Mouse (Mus musculus): ENCODE results near the gene Sorbs1.

Sorbs1 gene

DNA sequence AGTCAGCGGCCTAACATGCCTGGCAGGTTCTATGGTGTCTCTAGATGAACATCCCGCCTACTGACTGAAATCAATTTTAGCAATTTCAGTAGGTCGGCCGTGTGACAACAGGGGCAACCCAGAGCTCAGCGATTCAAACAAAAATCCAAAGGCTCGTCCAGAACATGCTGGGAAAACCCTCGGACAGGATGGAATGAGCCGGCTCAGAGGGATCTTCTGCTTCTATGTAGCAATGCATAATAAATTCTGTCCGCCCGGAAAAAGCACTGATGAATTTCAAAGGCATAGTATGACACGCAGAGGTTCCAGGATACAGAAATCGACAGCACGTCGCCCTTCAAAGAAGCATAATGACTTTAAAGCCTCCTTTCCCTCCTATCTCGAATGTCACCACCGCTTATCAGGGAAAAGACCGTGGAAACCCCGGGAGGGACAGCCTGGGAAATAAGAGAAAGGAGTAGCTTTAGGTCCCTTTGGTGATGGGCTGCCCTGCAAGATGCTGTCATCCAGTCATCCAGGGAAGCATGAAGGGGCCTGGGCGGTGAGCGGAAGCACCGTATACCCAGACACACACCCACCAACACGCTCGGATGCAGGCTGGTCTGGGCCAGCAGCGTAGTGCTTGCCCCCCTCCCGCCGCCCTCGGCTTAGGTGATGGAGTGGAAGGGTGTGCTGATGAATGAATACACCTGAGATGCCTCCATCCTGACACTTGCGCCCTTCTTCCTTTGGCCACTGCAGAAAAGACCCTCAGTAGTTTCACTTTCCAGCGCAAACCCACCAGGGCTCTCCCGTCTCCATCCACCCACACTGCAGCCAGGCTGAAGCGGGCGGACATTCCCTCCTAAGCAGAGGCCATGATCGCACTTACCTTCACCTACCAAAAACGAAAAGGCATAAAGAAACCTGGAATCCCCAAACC is 818 bp downstream of the Sorbs1 start:
- DNase-seq: no peak

- DNase-seq: no peak
Observed at GRCm38 (mm10) chr19:40511679-40512309, 1.8 kb downstream of the Sorbs1 start.

DNA sequence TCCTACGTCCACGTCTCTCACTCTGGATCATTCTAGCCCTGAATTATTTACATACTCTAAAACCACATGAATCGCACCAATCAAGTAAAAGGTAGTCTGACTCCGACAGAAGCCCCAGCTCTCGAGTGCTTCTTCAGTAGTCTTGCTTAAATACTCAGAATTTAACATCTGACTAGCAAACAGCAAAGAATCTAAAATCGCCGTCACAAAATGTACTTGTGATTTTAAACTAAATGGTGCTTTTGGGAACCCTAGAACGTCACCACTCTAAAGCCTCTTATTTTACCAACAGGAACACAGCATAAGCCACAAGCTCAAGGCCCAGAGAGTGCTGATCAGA is 2.5 kb downstream of the Sorbs1 start:
- DNase-seq: no peak

DNA sequence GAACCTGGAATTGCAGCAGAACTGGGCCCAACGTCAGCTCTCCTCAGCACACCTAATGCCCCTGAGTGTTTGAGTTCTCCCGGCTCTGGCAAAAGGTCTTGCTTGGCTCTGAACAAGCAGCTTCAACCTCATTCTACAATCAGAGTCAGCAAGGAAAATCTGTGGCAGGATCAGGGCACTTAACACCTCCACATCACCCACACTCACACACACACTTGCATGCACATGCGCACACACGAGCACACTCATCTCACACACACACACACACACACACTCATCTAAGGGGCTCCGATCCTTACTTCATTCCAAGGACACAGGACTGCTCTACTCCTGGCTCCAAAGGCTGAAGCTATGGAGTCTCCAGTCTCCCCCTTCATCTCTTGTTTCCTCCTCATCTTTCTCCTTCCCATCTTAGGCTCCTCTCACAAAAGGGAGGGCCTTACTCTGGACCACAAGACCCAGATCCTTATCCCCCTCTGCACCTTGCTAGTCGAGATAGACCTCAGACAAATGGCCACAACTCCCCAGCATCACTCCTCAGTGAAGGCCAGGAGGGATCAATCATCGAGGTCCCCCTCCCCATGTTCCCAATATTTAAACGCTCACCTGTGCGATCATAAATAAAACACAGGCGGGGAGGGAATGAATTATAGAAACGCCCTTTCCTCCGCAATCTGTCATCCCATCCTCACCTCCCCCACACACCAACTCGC is 3.0 kb downstream of the Sorbs1 start:
- DNase-seq: no peak

DNA sequence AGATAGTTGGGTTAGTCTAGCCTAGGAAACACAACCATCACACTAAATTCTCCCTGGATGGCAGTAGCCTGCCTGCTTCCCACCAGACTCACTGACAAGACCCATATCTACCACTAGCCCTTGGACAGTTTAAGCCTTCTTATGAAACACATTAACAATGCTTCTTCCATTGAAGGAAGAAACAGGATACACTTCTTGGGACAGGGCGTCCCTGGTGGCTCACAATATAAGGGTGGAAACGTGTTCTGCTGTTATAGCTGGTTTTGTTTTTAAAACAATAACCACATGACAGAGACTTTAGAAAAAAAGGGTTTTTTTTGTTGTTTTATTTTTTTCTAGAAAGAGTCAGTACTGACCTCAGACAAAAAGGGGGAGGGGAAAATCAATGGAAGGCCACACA is 4.3 kb downstream of the Sorbs1 start:
- no peak for DNase-seq

DNA sequence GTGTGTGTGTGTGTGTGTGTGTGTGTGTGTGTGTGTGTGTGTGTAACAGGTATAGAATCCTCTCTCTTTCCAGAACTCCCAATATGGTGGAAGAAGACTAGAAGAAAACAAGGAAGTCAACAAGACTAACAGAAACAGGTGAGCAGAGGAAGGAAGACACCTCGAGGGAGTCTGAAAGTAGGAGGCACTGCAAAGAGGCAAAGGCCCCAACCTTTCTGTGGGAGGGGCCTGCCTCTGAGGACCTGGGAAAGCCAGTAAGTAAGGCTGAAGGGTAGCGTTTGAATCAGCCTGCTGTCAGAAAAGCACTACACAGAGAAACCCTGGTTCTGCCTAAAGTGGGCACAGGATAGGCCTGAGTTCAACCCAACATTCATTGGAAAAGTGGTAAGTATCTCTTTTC is 4.7 kb downstream of the Sorbs1 start:
- no peak for DNase-seq

GRCm38 (mm10) chr19:40506965-40507364 is 6.6 kb downstream of the Sorbs1 start:
- DNase-seq: no peak

- DNase-seq: no peak
Observed at GRCm38 (mm10) chr19:40504336-40504735, 9.2 kb downstream of the Sorbs1 start.

- no peak for DNase-seq
Observed at GRCm38 (mm10) chr19:40499940-40500737, 13.4 kb downstream of the Sorbs1 start.

DNA sequence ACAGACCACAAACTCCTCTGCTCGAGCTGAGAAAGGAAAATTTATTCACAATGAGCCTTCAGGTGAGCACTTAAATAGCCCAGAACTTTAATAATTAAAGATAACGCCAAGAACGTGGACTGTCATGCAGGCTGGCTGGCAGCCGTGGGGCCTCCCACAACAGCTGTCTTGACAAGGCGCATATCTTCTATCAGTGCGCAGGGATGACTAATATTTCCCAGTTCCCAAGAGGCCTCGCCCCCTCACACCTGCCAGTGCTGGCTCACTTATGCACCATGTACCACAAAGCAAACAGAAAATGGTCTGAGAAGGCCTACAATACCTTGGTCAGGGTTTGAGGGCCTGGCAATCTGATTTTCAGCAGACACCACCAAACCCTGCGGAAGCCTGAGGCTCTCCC is 14.4 kb downstream of the Sorbs1 start:
- no peak for DNase-seq

- no peak for DNase-seq
Observed at GRCm38 (mm10) chr19:40498162-40498725, 15.3 kb downstream of the Sorbs1 start.

GRCm38 (mm10) chr19:40496509-40497267 is 16.9 kb downstream of the Sorbs1 start:
- no peak for DNase-seq

GRCm38 (mm10) chr19:40496071-40496470 is 17.5 kb downstream of the Sorbs1 start:
- DNase-seq: no peak

GRCm38 (mm10) chr19:40492902-40493301 is 20.7 kb downstream of the Sorbs1 start:
- DNase-seq: no peak

GRCm38 (mm10) chr19:40491442-40491841 is 22.1 kb downstream of the Sorbs1 start:
- DNase-seq: no peak

- DNase-seq: peak; percentile 37
Observed at GRCm38 (mm10) chr19:40490765-40491164, 22.8 kb downstream of the Sorbs1 start.

DNA sequence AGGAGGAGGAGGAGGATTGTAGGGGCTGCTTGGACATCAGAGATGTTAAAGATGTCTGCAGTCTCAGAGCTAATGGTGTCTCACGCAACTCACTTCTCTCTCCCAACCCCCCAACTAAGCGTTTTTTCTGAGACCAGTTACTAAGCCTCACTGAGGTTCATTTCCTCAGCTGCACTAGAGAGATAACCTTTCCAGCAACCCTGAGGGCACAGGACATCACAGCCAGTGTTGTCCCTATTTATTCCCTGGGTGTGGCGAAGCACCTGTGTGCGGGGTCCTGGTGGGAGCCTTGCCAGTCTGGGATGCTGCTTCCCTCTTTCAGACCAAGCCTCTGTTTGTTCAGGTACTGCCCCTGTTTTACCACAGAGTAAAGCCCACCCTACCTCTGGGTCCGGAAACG is 23.9 kb downstream of the Sorbs1 start:
- DNase-seq: no peak

GRCm38 (mm10) chr19:40488853-40489454 is 24.6 kb downstream of the Sorbs1 start:
- DNase-seq: no peak

GRCm38 (mm10) chr19:40487561-40487960 is 26.0 kb downstream of the Sorbs1 start:
- peak; percentile 92 for DNase-seq

DNA sequence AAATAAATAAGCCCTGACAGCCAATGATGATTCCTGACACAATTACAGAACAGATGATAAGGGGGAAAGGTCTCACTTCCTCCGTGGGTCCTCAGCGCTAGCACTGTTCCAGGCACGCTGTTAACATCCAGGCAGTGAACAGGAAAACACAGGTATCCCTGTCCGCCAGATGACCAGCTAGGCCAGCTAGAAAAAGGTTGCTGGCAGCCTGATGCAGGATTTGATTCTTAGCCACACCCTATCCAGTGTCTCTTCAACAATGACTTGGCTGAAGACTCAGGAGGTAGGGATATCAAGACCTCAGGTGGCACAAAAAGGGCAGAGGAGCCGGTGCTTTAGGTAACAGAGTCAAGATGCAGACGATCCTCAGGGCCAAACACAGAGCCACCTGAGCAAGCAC is 32.5 kb downstream of the Sorbs1 start:
- DNase-seq: no peak

DNA sequence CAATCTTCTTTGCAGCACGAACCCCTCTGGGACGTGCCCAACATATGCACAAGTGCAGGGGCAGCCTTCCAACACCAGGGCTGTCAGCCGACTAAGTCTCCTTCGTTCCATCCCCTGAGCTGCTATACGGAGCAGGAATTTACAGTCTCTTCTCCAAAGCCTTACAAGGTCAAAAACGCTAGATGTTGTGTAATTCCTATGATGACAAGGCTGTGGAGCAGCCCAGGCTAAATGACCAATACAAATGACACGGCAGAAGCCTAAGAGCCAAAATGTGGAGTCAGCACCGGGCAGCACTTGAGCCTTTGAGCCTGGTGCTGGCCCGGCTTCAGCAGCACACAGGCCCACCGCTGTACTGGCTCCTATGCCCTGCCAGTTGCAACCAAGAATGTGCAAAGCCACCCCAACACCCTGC is 35.4 kb downstream of the Sorbs1 start:
- peak; percentile 39 for DNase-seq

Measured in kidney, postnatal 14 days (tissue).